Mouse (Mus musculus): Measurements from ENCODE around the gene Rbck1. TPM values are rescaled to one million over a fixed set of nuclear protein-coding genes. Genes with fewer than 3 reads are reported as not detected.

The Rbck1 gene
- total and polyA plus RNA-seq, 2 experiments from 2014 or later, result 88.9 to 108 TPM

GRCm38 (mm10) chr2:152336856-152337255 is 4.4 kb upstream of the Rbck1 start:
- no peak for DNase-seq
- no peak for TF ChIP-seq CTCF (IDR thresholded peaks at IDR 0.05; ENCODE audit: low read depth)
- Histone ChIP-seq H3K27ac (ENCODE audit: low read depth, low read length) (no peak overlapping the region), H3K4me3 (ENCODE audit: low read depth, low read length) (no peak overlapping the region), H3K4me1 (ENCODE audit: insufficient read depth) (no peaks in the 10 kb centered on the region), H3K9ac (no peak overlapping the region), H3K9me3 (ENCODE audit: low read length) (no peaks in the 10 kb centered on the region), H3K4me2 (ENCODE audit: low read depth) (no peak overlapping the region), H3K36me3 (ENCODE audit: insufficient read depth) (no peaks in the 10 kb centered on the region), H3K27me3 (ENCODE audit: insufficient read depth, low read length) (no peaks in the 10 kb centered on the region)
- 71% methylated on average over 1 of the region's 1 CpGs for WGBS
- no peak for ATAC-seq

GRCm38 (mm10) chr2:152335289-152335820 is 2.9 kb upstream of the Rbck1 start:
- 60% methylated on average over 11 of the region's 11 CpGs for WGBS
- Histone ChIP-seq H3K36me3 (ENCODE audit: insufficient read depth) (no peaks in the 10 kb centered on the region), H3K27me3 (ENCODE audit: insufficient read depth, low read length) (no peaks in the 10 kb centered on the region), H3K4me2 (ENCODE audit: low read depth) (no peak overlapping the region), H3K9me3 (ENCODE audit: low read length) (no peaks in the 10 kb centered on the region), H3K4me1 (ENCODE audit: insufficient read depth) (peaks cover 11% of the 10 kb centered on the region), H3K9ac (no peak overlapping the region), H3K27ac (ENCODE audit: low read depth, low read length) (no peak overlapping the region), H3K4me3 (ENCODE audit: low read depth, low read length) (no peak overlapping the region)
- TF ChIP-seq CTCF (IDR thresholded peaks at IDR 0.05; ENCODE audit: low read depth), result no peak
- ATAC-seq (no peak), DNase-seq (no peak)

GRCm38 (mm10) chr2:152333345-152334006 is 1.0 kb upstream of the Rbck1 start:
- Histone ChIP-seq H3K27me3 (ENCODE audit: insufficient read depth, low read length) (no peaks in the 10 kb centered on the region), H3K36me3 (ENCODE audit: insufficient read depth) (peaks cover 8% of the 10 kb centered on the region), H3K9ac (no peak overlapping the region), H3K4me3 (ENCODE audit: low read depth, low read length) (no peak overlapping the region), H3K9me3 (ENCODE audit: low read length) (no peaks in the 10 kb centered on the region), H3K27ac (ENCODE audit: low read depth, low read length) (no peak overlapping the region), H3K4me2 (ENCODE audit: low read depth) (no peak overlapping the region), H3K4me1 (ENCODE audit: insufficient read depth) (peaks cover 11% of the 10 kb centered on the region)
- no peak for DNase-seq
- ATAC-seq, result no peak
- WGBS, result 80% methylated on average over 4 of the region's 4 CpGs
- TF ChIP-seq CTCF (IDR thresholded peaks at IDR 0.05; ENCODE audit: low read depth), result no peak

GRCm38 (mm10) chr2:152330858-152331423 is 1.5 kb downstream of the Rbck1 start:
- peaks cover 27% of the 10 kb centered on the region for H3K36me3 ChIP-seq (ENCODE audit: insufficient read depth)
- WGBS, result 74% methylated on average over 7 of the region's 7 CpGs
- ATAC-seq (no peak), DNase-seq (no peak)
- no peak for TF ChIP-seq CTCF (IDR thresholded peaks at IDR 0.05; ENCODE audit: low read depth)
- peaks cover 11% of the 10 kb centered on the region for H3K4me1 ChIP-seq (ENCODE audit: insufficient read depth)
- H3K4me3 ChIP-seq (ENCODE audit: low read depth, low read length), result peak overlapping the region; percentile 74; the same call in 1 of the 2 replicates
- H3K27ac ChIP-seq (ENCODE audit: low read depth, low read length), result no peak overlapping the region
- H3K4me2 ChIP-seq (ENCODE audit: low read depth), result peak overlapping the region; percentile 85; the same call in 1 of the 2 replicates
- H3K9ac ChIP-seq, result peak overlapping the region; percentile 94; the same call in 1 of the 2 replicates
- no peaks in the 10 kb centered on the region for H3K27me3 ChIP-seq (ENCODE audit: insufficient read depth, low read length)
- H3K9me3 ChIP-seq (ENCODE audit: low read length), result no peaks in the 10 kb centered on the region

- Histone ChIP-seq H3K36me3 (ENCODE audit: insufficient read depth) (peaks cover 56% of the 10 kb centered on the region), H3K4me3 (ENCODE audit: low read depth, low read length) (no peak overlapping the region), H3K4me2 (ENCODE audit: low read depth) (no peak overlapping the region), H3K4me1 (ENCODE audit: insufficient read depth) (peaks cover 11% of the 10 kb centered on the region), H3K9me3 (ENCODE audit: low read length) (no peaks in the 10 kb centered on the region), H3K27me3 (ENCODE audit: insufficient read depth, low read length) (no peaks in the 10 kb centered on the region), H3K27ac (ENCODE audit: low read depth, low read length) (no peak overlapping the region), H3K9ac (no peak overlapping the region)
- DNase-seq, result no peak
- 85% methylated on average over 5 of the region's 5 CpGs for WGBS
- ATAC-seq, result no peak
- TF ChIP-seq CTCF (IDR thresholded peaks at IDR 0.05; ENCODE audit: low read depth), result no peak
Observed at GRCm38 (mm10) chr2:152327980-152328379, 4.5 kb downstream of the Rbck1 start.

GRCm38 (mm10) chr2:152326654-152327053 is 5.8 kb downstream of the Rbck1 start:
- 91% methylated on average over 8 of the region's 8 CpGs for whole genome bisulfite sequencing
- Histone ChIP-seq H3K36me3 (ENCODE audit: insufficient read depth) (peaks cover 70% of the 10 kb centered on the region), H3K4me3 (ENCODE audit: low read depth, low read length) (no peak overlapping the region), H3K27me3 (ENCODE audit: insufficient read depth, low read length) (no peaks in the 10 kb centered on the region), H3K27ac (ENCODE audit: low read depth, low read length) (no peak overlapping the region), H3K9me3 (ENCODE audit: low read length) (no peaks in the 10 kb centered on the region), H3K4me2 (ENCODE audit: low read depth) (no peak overlapping the region), H3K9ac (no peak overlapping the region), H3K4me1 (ENCODE audit: insufficient read depth) (peaks cover 11% of the 10 kb centered on the region)
- ATAC-seq, result no peak
- no peak for DNase-seq
- TF ChIP-seq CTCF (IDR thresholded peaks at IDR 0.05; ENCODE audit: low read depth), result no peak

GRCm38 (mm10) chr2:152326157-152326556 is 6.3 kb downstream of the Rbck1 start:
- no peaks in the 10 kb centered on the region for H3K9me3 ChIP-seq (ENCODE audit: low read length)
- TF ChIP-seq CTCF (IDR thresholded peaks at IDR 0.05; ENCODE audit: low read depth), result no peak
- ATAC-seq, result no peak
- DNase-seq, result no peak
- peaks cover 73% of the 10 kb centered on the region for H3K36me3 ChIP-seq (ENCODE audit: insufficient read depth)
- no peak overlapping the region for H3K27ac ChIP-seq (ENCODE audit: low read depth, low read length)
- no peak overlapping the region for H3K9ac ChIP-seq
- 91% methylated on average over 13 of the region's 13 CpGs for WGBS
- peaks cover 8% of the 10 kb centered on the region for H3K4me1 ChIP-seq (ENCODE audit: insufficient read depth)
- no peak overlapping the region for H3K4me3 ChIP-seq (ENCODE audit: low read depth, low read length)
- no peaks in the 10 kb centered on the region for H3K27me3 ChIP-seq (ENCODE audit: insufficient read depth, low read length)
- no peak overlapping the region for H3K4me2 ChIP-seq (ENCODE audit: low read depth)
